Mouse (Mus musculus) stomach, postnatal 0 days (tissue): Measurements from ENCODE around the gene Fam160a2. TPM values are rescaled to one million over a fixed set of nuclear protein-coding genes. Genes with fewer than 3 reads are reported as not detected.

ENCODE experiments used
- ATAC-seq: fragments of 200-750 bp; cut with Nextera tagmentation; 2 replicates; pipeline ENCODE4 v1.8.0; 2017; ENCODE audit not compliant: low FRiP score, low TSS enrichment
- DNase-seq: peaks from one replicate; pipeline ENCODE4 v3.0.0-alpha.2; 2016; ENCODE audit warnings: low spot score
- H3K27ac ChIP-seq: fragments of 300-500 bp; sonication (generic); replicated peaks from 2 replicates; pipeline ENCODE4 v1.5.1; 2014; ENCODE audit warnings: mild to moderate bottlenecking, control low read depth
- H3K27me3 ChIP-seq: fragments of 300-500 bp; sonication (generic); 2 replicates; pipeline ENCODE4 v1.6.1; 2014; ENCODE audit warnings: low read length; ENCODE audit not compliant: control insufficient read depth, insufficient read depth
- H3K36me3 ChIP-seq: fragments of 300-500 bp; sonication (generic); 2 replicates; pipeline ENCODE4 v1.6.1; 2014; ENCODE audit warnings: low read length, mixed read lengths; ENCODE audit not compliant: control insufficient read depth, insufficient read depth
- H3K4me1 ChIP-seq: fragments of 300-500 bp; sonication (generic); replicated peaks from 2 replicates; pipeline ENCODE4 v1.6.1; 2014; ENCODE audit warnings: antibody characterized with exemption; ENCODE audit not compliant: control insufficient read depth, insufficient read depth
- H3K4me2 ChIP-seq: fragments of 300-500 bp; sonication (generic); replicated peaks from 2 replicates; pipeline ENCODE4 v1.6.1; 2014; ENCODE audit warnings: low read depth, mild to moderate bottlenecking, control low read depth, moderate library complexity
- H3K4me3 ChIP-seq: fragments of 300-500 bp; sonication (generic); 2 replicates; pipeline ENCODE4 v1.5.1; 2014; ENCODE audit warnings: low read depth, low read length, control low read depth
- H3K9ac ChIP-seq: fragments of 300-500 bp; sonication (generic); 2 replicates; pipeline ENCODE4 v1.6.1; 2014; ENCODE audit warnings: mild to moderate bottlenecking, low read length, control low read depth, mixed read lengths
- H3K9me3 ChIP-seq: fragments of 300-500 bp; sonication (generic); 2 replicates; pipeline ENCODE4 v1.6.1; 2016; ENCODE audit warnings: low read length; ENCODE audit not compliant: control insufficient read depth
- CTCF ChIP-seq: IDR thresholded peaks from 2 replicates; pipeline ENCODE4 v1.5.1; 2016; ENCODE audit warnings: antibody characterized with exemption, low read depth, mild to moderate bottlenecking, moderate library complexity
- EP300 ChIP-seq: optimal IDR thresholded peaks from 2 replicates; pipeline ENCODE3; 2016; ENCODE audit warnings: antibody characterized with exemption
- WGBS: fragments of 180-500 bp; shearing (Covaris S2); extraction: QIAGEN DNeasy Blood & Tissue Kit; methylation state at CpG from one replicate; pipeline ENCODE4 v1.1.7; 2014; 5-methylcytosine and 5-hydroxymethylcytosine counted together
- polyA plus RNA-seq: library from polyadenylated mRNA; unstranded; fragments of >200 nt; fragmentation: Nextera tagmentation; extraction: Ambion mirVana; gene quantifications from 2 replicates; pipeline ENCODE4 v1.2.1, GENCODE M21; 2015

Fam160a2 gene
- 18.5 and 20.6 TPM in 2 replicates for polyA plus RNA-seq

DNA sequence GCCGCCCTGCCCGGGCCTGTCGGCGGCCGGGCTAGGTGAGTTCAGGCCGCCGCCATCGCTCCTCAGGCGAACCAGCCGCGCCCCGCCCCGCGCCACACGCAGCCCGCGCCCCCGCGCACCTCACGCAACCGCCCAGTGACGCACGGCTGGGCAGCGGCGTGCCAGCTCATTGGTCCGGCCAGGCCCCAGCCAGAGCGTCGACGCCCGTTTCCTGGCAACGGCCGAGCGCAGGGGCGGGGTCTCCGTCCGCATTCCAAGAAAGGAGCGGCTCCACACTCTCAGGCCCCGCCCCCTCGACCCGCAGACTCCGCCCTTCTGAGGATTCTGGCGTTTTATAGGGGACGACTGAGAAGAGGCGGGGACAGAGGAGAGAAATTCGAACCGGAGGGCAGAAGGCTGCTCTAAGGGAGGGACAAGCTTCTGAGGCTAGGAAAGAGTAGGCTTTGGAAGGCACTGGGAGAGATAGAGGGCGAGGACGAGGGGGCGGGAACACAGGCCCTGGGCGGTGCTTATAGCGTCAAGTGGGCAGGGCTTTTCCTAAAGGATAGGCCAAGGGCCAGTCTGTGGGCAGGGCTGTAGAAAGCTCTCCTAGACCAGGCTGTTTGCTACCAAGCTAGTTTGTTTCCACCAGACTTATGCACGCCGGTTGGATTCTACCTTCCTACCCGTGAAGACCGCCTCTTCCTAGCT lies at the start of gene Fam160a2:
Gene Fam160a2, minus strand, starts transcription at position 120 of the 690 bp plus-strand sequence.
- Histone ChIP-seq H3K9ac (peak within 1 kb of the TSS; percentile 88), H3K4me3 (peak within 1 kb of the TSS; percentile 80), H3K4me2 (peak within 1 kb of the TSS; percentile 66), H3K9me3 (no peaks in the 10 kb centered on the region), H3K4me1 (no peaks in the 10 kb centered on the region), H3K36me3 (no peaks in the 10 kb centered on the region), H3K27ac (peak within 1 kb of the TSS; percentile 85), H3K27me3 (no peaks in the 10 kb centered on the region)
- WGBS = under 1% methylated on average over 55 of the region's 55 CpGs
- DNase-seq (peak; percentile 100), ATAC-seq (peak; percentile 99)
- 0 out of 2 replicates have a peak, but pooled peaks have one; percentile 2 for TF ChIP-seq CTCF
- no peak for TF ChIP-seq EP300

DNA sequence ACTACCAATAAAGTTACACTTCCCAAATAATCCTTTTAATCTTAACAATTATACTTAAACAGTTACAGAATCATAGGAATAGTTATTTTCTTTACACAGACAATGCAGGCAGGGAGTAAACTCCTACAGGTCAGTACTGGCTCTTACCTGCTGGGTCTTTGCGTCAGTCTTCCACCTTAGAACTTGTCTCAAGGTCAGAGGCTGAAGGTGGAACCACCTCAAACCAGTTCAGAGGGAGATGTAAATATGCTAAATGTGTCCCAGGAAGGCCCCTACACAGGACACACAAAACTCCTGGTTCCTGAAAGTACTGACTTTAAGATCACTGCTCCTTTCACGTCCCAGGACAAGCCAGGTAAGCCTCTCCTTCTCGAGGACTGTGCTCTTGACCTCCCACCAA lies 45.2 kb upstream of the Fam160a2 start:
- DNase-seq (no peak), ATAC-seq (no peak)
- Histone ChIP-seq H3K4me3 (no peak overlapping the region), H3K4me2 (no peak overlapping the region), H3K27ac (no peak overlapping the region), H3K36me3 (no peaks in the 10 kb centered on the region), H3K27me3 (no peaks in the 10 kb centered on the region), H3K9ac (no peak overlapping the region), H3K4me1 (no peaks in the 10 kb centered on the region), H3K9me3 (no peaks in the 10 kb centered on the region)
- no peak for TF ChIP-seq CTCF
- no peak for TF ChIP-seq EP300
- WGBS = 69% methylated on average over 3 of the region's 3 CpGs

GRCm38 (mm10) chr7:105441426-105441825 lies 41.6 kb upstream of the Fam160a2 start:
- WGBS = 38% methylated on average over 4 of the region's 4 CpGs
- ATAC-seq = peak; percentile 77
- TF ChIP-seq CTCF (no peak), EP300 (no peak)
- no peak overlapping the region for H3K27ac ChIP-seq
- DNase-seq = no peak
- no peaks in the 10 kb centered on the region for H3K27me3 ChIP-seq
- H3K4me2 ChIP-seq = no peak overlapping the region
- H3K36me3 ChIP-seq = no peaks in the 10 kb centered on the region
- no peak overlapping the region for H3K9ac ChIP-seq
- no peaks in the 10 kb centered on the region for H3K4me1 ChIP-seq
- no peak overlapping the region for H3K4me3 ChIP-seq
- H3K9me3 ChIP-seq = no peaks in the 10 kb centered on the region

DNA sequence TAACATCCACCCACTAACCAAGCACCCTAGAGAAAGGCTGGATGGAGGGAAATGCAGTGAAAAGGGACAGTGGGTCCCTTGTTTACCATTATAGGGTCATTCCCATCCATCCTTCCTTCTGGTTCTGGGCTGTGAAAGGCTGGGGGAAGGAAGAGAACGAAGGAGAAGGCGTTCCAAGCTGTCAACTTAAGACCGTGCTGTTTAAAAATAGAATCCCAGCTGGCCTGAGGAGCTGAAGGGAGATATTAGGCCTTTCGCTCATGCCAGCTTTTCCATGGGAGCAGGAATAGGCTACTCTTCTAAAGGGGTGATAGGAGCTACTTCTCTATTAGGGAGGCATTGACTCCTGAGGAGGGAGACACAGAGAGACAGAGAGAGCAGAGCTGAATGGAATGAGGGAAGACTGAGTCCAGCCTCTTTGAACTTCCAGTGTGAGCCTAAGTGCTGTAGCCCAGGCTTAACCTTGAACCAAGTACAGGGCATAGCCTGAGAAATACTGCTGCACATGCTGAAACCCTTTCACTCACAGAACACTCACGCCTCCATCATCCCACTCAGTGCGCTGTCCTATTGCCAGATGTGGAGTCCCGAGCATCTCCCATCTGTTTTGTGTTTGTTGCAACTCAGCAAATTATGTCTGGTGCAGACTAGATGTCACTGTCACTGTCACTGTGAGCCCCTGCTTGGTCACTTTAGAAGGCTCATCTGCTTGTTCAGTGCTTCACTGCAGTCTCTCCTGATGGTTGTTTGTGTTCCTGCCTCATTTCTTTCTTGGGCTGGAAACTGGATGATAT lies 38.3 kb upstream of the Fam160a2 start:
- no peak overlapping the region for H3K4me2 ChIP-seq
- no peaks in the 10 kb centered on the region for H3K27me3 ChIP-seq
- H3K9ac ChIP-seq = no peak overlapping the region
- ATAC-seq (no peak), DNase-seq (no peak)
- 54% methylated on average over 7 of the region's 7 CpGs for WGBS
- no peaks in the 10 kb centered on the region for H3K4me1 ChIP-seq
- H3K36me3 ChIP-seq = no peaks in the 10 kb centered on the region
- no peak for TF ChIP-seq EP300
- TF ChIP-seq CTCF = no peak
- H3K4me3 ChIP-seq = no peak overlapping the region
- no peak overlapping the region for H3K27ac ChIP-seq
- H3K9me3 ChIP-seq = no peaks in the 10 kb centered on the region

DNA sequence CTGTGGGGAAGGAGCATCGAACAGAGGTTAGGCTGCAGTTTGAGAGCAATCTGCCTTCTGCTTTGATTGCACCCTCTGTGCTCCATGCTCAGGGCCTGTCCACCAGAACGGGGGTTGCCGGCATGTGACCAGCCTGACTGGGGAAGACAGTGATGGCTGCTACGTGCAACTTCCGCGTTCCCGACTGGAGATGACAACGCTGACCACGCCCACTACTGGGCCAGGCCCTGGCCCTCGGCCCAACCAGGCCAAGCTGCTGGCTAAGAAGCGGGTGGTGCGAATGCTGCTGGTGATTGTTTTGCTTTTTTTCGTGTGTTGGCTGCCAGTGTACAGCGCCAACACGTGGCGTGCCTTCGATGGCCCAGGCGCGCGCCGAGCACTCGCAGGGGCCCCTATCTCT lies 34.9 kb upstream of the Fam160a2 start:
- Histone ChIP-seq H3K9me3 (no peaks in the 10 kb centered on the region), H3K27me3 (no peaks in the 10 kb centered on the region), H3K9ac (no peak overlapping the region), H3K4me3 (no peak overlapping the region), H3K4me2 (no peak overlapping the region), H3K27ac (no peak overlapping the region), H3K36me3 (no peaks in the 10 kb centered on the region), H3K4me1 (no peaks in the 10 kb centered on the region)
- ATAC-seq (no peak), DNase-seq (no peak)
- 77% methylated on average over 22 of the region's 22 CpGs for WGBS
- TF ChIP-seq EP300 (no peak), CTCF (no peak)

DNA sequence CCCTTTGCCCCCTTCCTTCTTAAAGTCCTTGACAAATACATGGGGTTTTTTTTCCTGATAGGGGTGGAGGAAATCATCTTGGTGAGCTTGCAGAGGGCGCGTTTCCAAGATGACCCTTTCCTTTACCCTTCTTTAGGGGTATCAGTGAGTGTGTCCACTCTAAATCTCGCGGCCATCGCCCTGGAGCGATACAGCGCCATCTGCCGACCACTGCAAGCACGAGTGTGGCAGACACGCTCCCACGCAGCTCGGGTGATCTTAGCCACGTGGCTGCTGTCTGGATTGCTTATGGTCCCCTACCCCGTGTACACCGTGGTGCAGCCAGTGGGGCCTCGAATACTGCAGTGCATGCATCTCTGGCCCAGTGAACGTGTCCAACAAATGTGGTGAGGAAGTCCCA lies 34.0 kb upstream of the Fam160a2 start:
- Histone ChIP-seq H3K4me1 (no peaks in the 10 kb centered on the region), H3K27me3 (no peaks in the 10 kb centered on the region), H3K27ac (no peak overlapping the region), H3K9ac (no peak overlapping the region), H3K4me2 (no peak overlapping the region), H3K9me3 (no peaks in the 10 kb centered on the region), H3K4me3 (no peak overlapping the region), H3K36me3 (no peaks in the 10 kb centered on the region)
- ATAC-seq (no peak), DNase-seq (no peak)
- 87% methylated on average over 17 of the region's 17 CpGs for WGBS
- TF ChIP-seq EP300 (no peak), CTCF (no peak)
